Mouse (Mus musculus): ENCODE results near the gene Eno3. TPM values are rescaled to one million over a fixed set of nuclear protein-coding genes. Genes with fewer than 3 reads are reported as not detected.

Gene Eno3
- 19.0 and 25.3 TPM in 2 replicates for total RNA-seq (2014; fragmentation: Nextera tagmentation)
- 21.9 and 24.5 TPM in 2 replicates for total RNA-seq (2017)
- polyA plus RNA-seq (2012), result 3.1 and 5.7 TPM in 2 replicates

DNA sequence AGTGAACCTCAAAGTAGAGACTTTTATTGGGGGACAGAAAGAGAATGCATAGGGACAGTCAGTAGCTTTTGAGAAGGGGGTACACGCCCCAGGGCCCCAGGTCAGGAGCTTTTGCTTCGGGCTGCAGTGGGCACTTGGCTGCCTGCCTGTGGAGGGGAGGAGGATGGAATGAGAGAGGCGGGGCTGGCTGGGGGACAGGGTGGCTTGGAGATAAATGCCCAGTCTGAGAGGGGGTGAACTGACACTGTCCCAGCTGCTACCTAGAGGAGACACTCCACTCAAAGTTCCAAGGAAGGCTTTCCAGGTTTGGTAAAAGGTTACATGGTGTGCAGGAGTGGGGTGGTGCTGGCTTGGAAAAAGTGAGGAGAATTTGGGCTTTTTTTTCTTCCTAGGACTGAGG lies at the start of gene Eno3:
Gene Eno3, plus strand, starts transcription at position 239 of the 400 bp plus-strand sequence.
- Histone ChIP-seq H3K36me3 (replicated peaks) (peaks cover 61% of the 10 kb centered on the region), H3K4me1 (ENCODE audit: insufficient read depth, low read depth, low read length) (peaks cover 51% of the 10 kb centered on the region)

DNA sequence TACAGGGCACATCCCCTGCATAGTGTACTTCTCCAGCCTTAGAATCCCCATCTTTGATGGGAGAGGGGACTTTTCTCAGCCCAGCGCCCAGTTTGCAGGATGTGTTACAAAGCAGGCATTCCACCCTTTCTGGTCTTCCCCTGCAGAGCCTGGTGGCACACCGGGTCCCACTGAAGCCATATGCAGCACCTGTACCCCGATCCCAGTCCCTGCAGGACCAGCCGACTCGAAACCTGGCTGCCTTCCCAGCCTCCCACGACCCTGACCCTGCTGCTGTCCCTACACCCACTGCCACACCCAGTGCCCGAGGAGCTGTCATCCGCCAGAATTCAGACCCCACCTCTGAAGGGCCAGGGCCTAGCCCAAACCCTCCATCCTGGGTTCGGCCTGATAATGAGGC lies 49.4 kb upstream of the Eno3 start:
- Histone ChIP-seq H3K36me3 (replicated peaks) (peaks cover 99% of the 10 kb centered on the region), H3K9me3 (replicated peaks) (no peaks in the 10 kb centered on the region), H3K4me3 (ENCODE audit: low read depth, low read length) (no peak overlapping the region), H3K4me1 (ENCODE audit: insufficient read depth, low read depth, low read length) (peaks cover 2% of the 10 kb centered on the region), H3K27me3 (ENCODE audit: insufficient read depth, low read length) (no peaks in the 10 kb centered on the region)
- ATAC-seq (ENCODE audit: extremely low read depth, insufficient number of reproducible peaks, low FRiP score, poor library complexity, severe bottlenecking), result no peak
- no peak for DNase-seq (ENCODE audit: low spot score)
- TF ChIP-seq POLR2AphosphoS5 (IDR thresholded peaks at IDR 0.05; ENCODE audit: insufficient replicate concordance, low read depth, low read length) (no peak), TAL1 (conservative IDR thresholded peaks at IDR 0.05; ENCODE audit: low read depth, low read length) (no peak), GATA1 (IDR thresholded peaks at IDR 0.05; ENCODE audit: borderline replicate concordance, low read length) (no peak), GATA2 (IDR thresholded peaks at IDR 0.05; ENCODE audit: borderline replicate concordance, low read depth, low read length) (no peak), CTCF (IDR thresholded peaks at IDR 0.05; ENCODE audit: low read depth, low read length) (no peak)

More for the DNA sequence above, at the start of gene Eno3:
- TF ChIP-seq TAL1 (conservative IDR thresholded peaks at IDR 0.05; ENCODE audit: low read depth, low read length) (no peak), POLR2AphosphoS5 (IDR thresholded peaks at IDR 0.05; ENCODE audit: insufficient replicate concordance, low read depth, low read length) (no peak), CTCF (IDR thresholded peaks at IDR 0.05; ENCODE audit: low read depth, low read length) (no peak), GATA1 (IDR thresholded peaks at IDR 0.05; ENCODE audit: borderline replicate concordance, low read length) (no peak), GATA2 (IDR thresholded peaks at IDR 0.05; ENCODE audit: borderline replicate concordance, low read depth, low read length) (no peak)
- Histone ChIP-seq H3K27me3 (ENCODE audit: insufficient read depth, low read length) (no peaks in the 10 kb centered on the region), H3K9me3 (replicated peaks) (no peaks in the 10 kb centered on the region), H3K4me3 (ENCODE audit: low read depth, low read length) (peak within 1 kb of the TSS; percentile 100)
- DNase-seq (ENCODE audit: low spot score) (no peak), ATAC-seq (ENCODE audit: extremely low read depth, insufficient number of reproducible peaks, low FRiP score, poor library complexity, severe bottlenecking) (no peak)

DNA sequence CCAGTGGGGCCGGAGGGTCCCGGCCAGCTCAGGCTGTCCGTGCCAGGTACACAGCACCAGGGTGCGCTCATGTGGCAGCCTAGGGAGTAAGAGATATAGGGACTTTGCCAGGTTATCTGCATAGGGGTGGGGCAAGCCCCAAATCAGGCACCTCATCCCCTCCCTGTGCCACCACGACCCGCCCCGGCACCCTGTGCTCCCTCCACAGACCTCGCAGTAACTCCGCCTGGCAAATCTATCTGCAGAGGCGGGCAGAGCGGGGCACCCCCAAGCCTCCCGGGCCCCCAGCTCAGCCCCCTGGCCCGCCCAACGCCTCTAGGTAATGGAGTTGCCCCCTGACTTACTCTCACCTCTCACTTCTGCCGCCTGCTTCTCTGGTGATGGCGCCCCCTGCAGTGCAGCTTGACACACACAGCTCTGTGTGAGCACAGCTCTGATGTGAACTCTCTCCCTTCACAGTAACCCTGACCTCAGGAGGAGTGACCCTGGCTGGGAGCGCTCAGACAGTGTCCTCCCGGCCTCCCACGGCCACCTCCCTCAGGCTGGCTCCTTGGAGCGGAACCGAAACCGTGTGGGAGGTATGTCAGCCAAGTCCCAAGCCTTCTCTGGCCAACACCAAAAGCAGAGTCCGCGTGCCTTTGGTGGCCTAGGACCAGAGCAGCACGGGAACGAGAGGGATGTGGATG lies 48.5 kb upstream of the Eno3 start:
- H3K9me3 ChIP-seq (replicated peaks), result no peaks in the 10 kb centered on the region
- no peak for TF ChIP-seq POLR2AphosphoS5 (IDR thresholded peaks at IDR 0.05; ENCODE audit: insufficient replicate concordance, low read depth, low read length)
- TF ChIP-seq CTCF (IDR thresholded peaks at IDR 0.05; ENCODE audit: low read depth, low read length), result peak; percentile 2; the same call in 1 of the 2 replicates
- peaks cover 4% of the 10 kb centered on the region for H3K4me1 ChIP-seq (ENCODE audit: insufficient read depth, low read depth, low read length)
- DNase-seq (ENCODE audit: low spot score), result no peak
- no peaks in the 10 kb centered on the region for H3K27me3 ChIP-seq (ENCODE audit: insufficient read depth, low read length)
- ATAC-seq (ENCODE audit: extremely low read depth, insufficient number of reproducible peaks, low FRiP score, poor library complexity, severe bottlenecking), result no peak
- H3K4me3 ChIP-seq (ENCODE audit: low read depth, low read length), result no peak overlapping the region
- peaks cover 99% of the 10 kb centered on the region for H3K36me3 ChIP-seq (replicated peaks)

DNA sequence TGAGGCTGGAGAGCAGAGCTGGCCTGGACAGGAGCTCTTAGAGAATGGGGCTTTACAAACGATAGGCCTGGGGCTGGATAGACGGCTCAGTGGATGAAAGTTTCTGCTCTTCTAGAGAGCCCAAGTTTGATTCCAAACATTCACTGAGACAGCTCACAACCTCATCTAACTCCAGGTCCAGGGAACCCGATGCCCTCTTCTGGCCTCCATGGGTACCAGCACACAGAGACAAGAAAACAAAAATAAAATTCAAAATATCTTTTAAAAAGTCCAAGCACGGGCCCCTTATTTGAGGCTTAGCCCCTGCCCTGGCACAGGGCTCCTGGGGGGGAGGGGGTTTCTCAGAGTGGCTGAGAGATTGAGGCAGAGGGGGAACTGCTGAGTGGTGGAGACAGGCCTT lies 46.2 kb upstream of the Eno3 start:
- Histone ChIP-seq H3K27me3 (ENCODE audit: insufficient read depth, low read length) (no peaks in the 10 kb centered on the region), H3K4me1 (ENCODE audit: insufficient read depth, low read depth, low read length) (peaks cover 13% of the 10 kb centered on the region), H3K9me3 (replicated peaks) (no peaks in the 10 kb centered on the region), H3K4me3 (ENCODE audit: low read depth, low read length) (no peak overlapping the region), H3K36me3 (replicated peaks) (peaks cover 91% of the 10 kb centered on the region)
- ATAC-seq (ENCODE audit: extremely low read depth, insufficient number of reproducible peaks, low FRiP score, poor library complexity, severe bottlenecking) (no peak), DNase-seq (ENCODE audit: low spot score) (no peak)
- TF ChIP-seq POLR2AphosphoS5 (IDR thresholded peaks at IDR 0.05; ENCODE audit: insufficient replicate concordance, low read depth, low read length) (no peak), CTCF (IDR thresholded peaks at IDR 0.05; ENCODE audit: low read depth, low read length) (no peak), TAL1 (conservative IDR thresholded peaks at IDR 0.05; ENCODE audit: low read depth, low read length) (no peak), GATA2 (IDR thresholded peaks at IDR 0.05; ENCODE audit: borderline replicate concordance, low read depth, low read length) (no peak), GATA1 (IDR thresholded peaks at IDR 0.05; ENCODE audit: borderline replicate concordance, low read length) (no peak)

DNA sequence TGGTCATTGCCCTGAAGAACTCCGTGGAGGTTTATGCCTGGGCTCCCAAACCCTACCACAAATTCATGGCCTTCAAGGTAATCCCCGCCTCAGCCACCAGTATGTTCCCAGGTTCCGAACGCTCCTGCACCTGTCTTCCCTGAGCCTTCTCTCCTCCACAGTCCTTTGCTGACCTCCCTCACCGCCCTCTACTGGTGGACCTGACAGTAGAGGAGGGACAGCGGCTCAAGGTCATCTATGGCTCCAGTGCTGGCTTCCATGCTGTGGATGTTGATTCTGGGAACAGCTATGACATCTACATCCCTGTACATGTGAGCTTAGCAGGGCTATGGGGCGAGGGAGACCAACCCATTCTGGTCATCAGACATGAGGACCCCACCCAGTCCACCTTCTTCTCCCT lies 44.5 kb upstream of the Eno3 start:
- TF ChIP-seq GATA1 (IDR thresholded peaks at IDR 0.05; ENCODE audit: borderline replicate concordance, low read length) (no peak), GATA2 (IDR thresholded peaks at IDR 0.05; ENCODE audit: borderline replicate concordance, low read depth, low read length) (no peak), TAL1 (conservative IDR thresholded peaks at IDR 0.05; ENCODE audit: low read depth, low read length) (no peak), CTCF (IDR thresholded peaks at IDR 0.05; ENCODE audit: low read depth, low read length) (no peak), POLR2AphosphoS5 (IDR thresholded peaks at IDR 0.05; ENCODE audit: insufficient replicate concordance, low read depth, low read length) (no peak)
- Histone ChIP-seq H3K36me3 (replicated peaks) (peaks cover 80% of the 10 kb centered on the region), H3K4me1 (ENCODE audit: insufficient read depth, low read depth, low read length) (peaks cover 13% of the 10 kb centered on the region), H3K27me3 (ENCODE audit: insufficient read depth, low read length) (peaks cover 4% of the 10 kb centered on the region; the same call in 1 of the 2 replicates), H3K4me3 (ENCODE audit: low read depth, low read length) (no peak overlapping the region), H3K9me3 (replicated peaks) (no peaks in the 10 kb centered on the region)
- DNase-seq (ENCODE audit: low spot score), result no peak
- ATAC-seq (ENCODE audit: extremely low read depth, insufficient number of reproducible peaks, low FRiP score, poor library complexity, severe bottlenecking), result no peak

DNA sequence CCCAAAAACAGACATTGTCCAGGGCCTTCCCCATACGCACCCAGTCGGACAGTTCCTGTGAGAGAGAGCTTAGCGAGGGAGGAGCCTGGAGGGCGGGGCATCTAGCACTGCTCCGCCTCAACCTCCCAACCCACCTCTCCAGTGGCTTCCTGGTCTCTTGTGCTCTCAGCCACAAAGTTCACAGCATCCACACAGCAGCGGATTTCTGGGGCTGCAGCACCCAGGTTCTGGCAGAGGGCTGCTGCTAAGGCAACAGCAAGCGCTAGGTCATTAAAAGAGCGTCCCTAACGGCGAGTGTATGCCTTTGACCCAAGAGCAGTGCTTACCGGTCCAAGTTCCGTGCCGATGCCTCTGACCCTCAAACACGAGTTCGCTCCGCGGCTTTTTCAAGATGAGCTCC lies 41.9 kb upstream of the Eno3 start:
- no peaks in the 10 kb centered on the region for H3K9me3 ChIP-seq (replicated peaks)
- TF ChIP-seq GATA1 (IDR thresholded peaks at IDR 0.05; ENCODE audit: borderline replicate concordance, low read length) (no peak), GATA2 (IDR thresholded peaks at IDR 0.05; ENCODE audit: borderline replicate concordance, low read depth, low read length) (no peak), TAL1 (conservative IDR thresholded peaks at IDR 0.05; ENCODE audit: low read depth, low read length) (no peak), POLR2AphosphoS5 (IDR thresholded peaks at IDR 0.05; ENCODE audit: insufficient replicate concordance, low read depth, low read length) (no peak)
- peaks cover 54% of the 10 kb centered on the region for H3K36me3 ChIP-seq (replicated peaks)
- H3K4me1 ChIP-seq (ENCODE audit: insufficient read depth, low read depth, low read length), result peaks cover 13% of the 10 kb centered on the region
- peak; percentile 76 for DNase-seq (ENCODE audit: low spot score)
- H3K27me3 ChIP-seq (ENCODE audit: insufficient read depth, low read length), result peaks cover 13% of the 10 kb centered on the region; the same call in 1 of the 2 replicates
- H3K4me3 ChIP-seq (ENCODE audit: low read depth, low read length), result peak overlapping the region; percentile 62; the same call in 1 of the 2 replicates
- ATAC-seq (ENCODE audit: extremely low read depth, insufficient number of reproducible peaks, low FRiP score, poor library complexity, severe bottlenecking), result peak; percentile 34; the same call in 1 of the 2 replicates

Data from G1E (cell line).